Mouse (Mus musculus) kidney, postnatal 0 days (tissue): ENCODE results near the gene Gjb5. TPM values are rescaled to one million over a fixed set of nuclear protein-coding genes. Genes with fewer than 3 reads are reported as not detected.
A peak's percentile ranks its signal among the peaks of the same experiment; 100 is the strongest.

Source experiments
- ATAC-seq: fragments of 200-750 bp; cut with Nextera tagmentation; replicated peaks from 2 replicates; pipeline ENCODE4 v1.8.0; 2017; ENCODE audit warnings: low read depth, moderate number of reproducible peaks, moderate TSS enrichment, moderate library complexity; ENCODE audit not compliant: low FRiP score
- DNase-seq: peaks from one replicate; pipeline ENCODE4 v3.0.0-alpha.2; 2016; ENCODE audit warnings: low spot score
- H3K27ac ChIP-seq: fragments of 300-500 bp; sonication (generic); 2 replicates; pipeline ENCODE4 v1.5.1; 2014; ENCODE audit warnings: mild to moderate bottlenecking
- H3K27me3 ChIP-seq: fragments of 300-500 bp; sonication (generic); 2 replicates; pipeline ENCODE4 v1.6.1; 2014; ENCODE audit warnings: low read length, mixed read lengths; ENCODE audit not compliant: insufficient read depth
- H3K36me3 ChIP-seq: fragments of 300-500 bp; sonication (generic); 2 replicates; pipeline ENCODE4 v1.6.1; 2014; ENCODE audit warnings: low read length, mixed read lengths; ENCODE audit not compliant: insufficient read depth
- H3K4me1 ChIP-seq: fragments of 300-500 bp; sonication (generic); replicated peaks from 2 replicates; pipeline ENCODE4 v1.6.1; 2014; ENCODE audit warnings: antibody characterized with exemption, low read length, mixed read lengths; ENCODE audit not compliant: insufficient read depth
- H3K4me2 ChIP-seq: fragments of 300-500 bp; sonication (generic); 2 replicates; pipeline ENCODE4 v1.6.1; 2014; ENCODE audit warnings: mild to moderate bottlenecking, low read length, moderate library complexity, mixed read lengths
- H3K4me3 ChIP-seq: fragments of 300-500 bp; sonication (generic); replicated peaks from 2 replicates; pipeline ENCODE4 v1.5.1; 2014; ENCODE audit warnings: low read depth, low read length
- H3K9ac ChIP-seq: fragments of 300-500 bp; sonication (generic); 2 replicates; pipeline ENCODE4 v1.6.1; 2014; ENCODE audit warnings: low read depth, low read length
- H3K9me3 ChIP-seq: fragments of 300-500 bp; sonication (generic); replicated peaks from 2 replicates; pipeline ENCODE4 v1.6.1; 2016; ENCODE audit warnings: low read length, inconsistent platforms, mixed read lengths
- CTCF ChIP-seq: IDR thresholded peaks from 2 replicates; pipeline ENCODE4 v1.5.1; 2016; ENCODE audit warnings: antibody characterized with exemption, low read depth, mild to moderate bottlenecking, moderate library complexity
- WGBS: fragments of 180-500 bp; shearing (Covaris S2); extraction: QIAGEN DNeasy Blood & Tissue Kit; methylation state at CpG from one replicate; pipeline ENCODE4 v1.1.7; 2014; 5-methylcytosine and 5-hydroxymethylcytosine counted together
- polyA plus RNA-seq: library from polyadenylated mRNA; unstranded; fragments of >200 nt; fragmentation: Nextera tagmentation; extraction: Ambion mirVana; gene quantifications from 2 replicates; pipeline ENCODE4 v1.2.1, GENCODE M21; 2015

Gjb5 gene
- polyA plus RNA-seq, 1 experiment from 2014 or later: 1.3 TPM

DNA sequence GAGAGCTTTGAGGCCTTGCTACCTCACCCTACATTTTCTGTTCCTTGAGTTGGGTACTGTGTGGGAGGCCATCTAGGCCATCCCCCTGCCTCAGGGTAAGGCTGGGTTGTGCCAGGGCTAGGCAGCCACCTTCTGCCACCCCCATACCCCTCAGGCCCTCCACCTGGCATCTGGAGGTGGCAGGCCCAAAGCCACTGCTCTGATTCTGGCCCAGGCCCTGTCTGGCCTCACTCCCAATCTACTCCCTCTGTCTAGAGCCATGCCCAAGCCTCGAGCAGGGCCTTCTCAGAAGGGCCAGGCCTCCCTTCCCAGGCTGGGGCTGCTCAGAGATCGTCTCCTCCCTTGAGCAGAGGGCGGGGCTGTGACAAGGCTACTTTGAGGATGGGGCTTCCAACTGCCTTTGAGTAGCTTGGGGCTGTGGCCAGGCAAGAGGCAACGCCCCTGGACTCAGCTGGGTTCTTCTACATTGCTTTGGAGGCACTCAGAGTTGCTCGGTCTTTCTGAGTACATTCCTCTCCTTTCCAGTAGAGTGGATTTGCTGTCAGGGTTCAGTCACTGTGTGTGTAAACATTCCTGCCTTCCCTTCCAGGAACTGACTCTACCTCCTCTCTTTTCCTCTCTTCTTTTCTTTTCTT, 23.0 kb downstream of the Gjb5 start:
- no peaks in the 10 kb centered on the region for H3K9me3 ChIP-seq
- no peaks in the 10 kb centered on the region; the same call in 1 of the 2 replicates for H3K4me1 ChIP-seq
- DNase-seq (no peak), ATAC-seq (no peak)
- no peak for TF ChIP-seq CTCF
- no peak overlapping the region for H3K4me2 ChIP-seq
- H3K27ac ChIP-seq: no peak overlapping the region
- no peak overlapping the region for H3K9ac ChIP-seq
- H3K36me3 ChIP-seq: no peaks in the 10 kb centered on the region
- 38% methylated on average over 5 of the region's 5 CpGs for whole genome bisulfite sequencing
- H3K27me3 ChIP-seq: peaks cover 19% of the 10 kb centered on the region; the same call in 1 of the 2 replicates
- H3K4me3 ChIP-seq: no peak overlapping the region

DNA sequence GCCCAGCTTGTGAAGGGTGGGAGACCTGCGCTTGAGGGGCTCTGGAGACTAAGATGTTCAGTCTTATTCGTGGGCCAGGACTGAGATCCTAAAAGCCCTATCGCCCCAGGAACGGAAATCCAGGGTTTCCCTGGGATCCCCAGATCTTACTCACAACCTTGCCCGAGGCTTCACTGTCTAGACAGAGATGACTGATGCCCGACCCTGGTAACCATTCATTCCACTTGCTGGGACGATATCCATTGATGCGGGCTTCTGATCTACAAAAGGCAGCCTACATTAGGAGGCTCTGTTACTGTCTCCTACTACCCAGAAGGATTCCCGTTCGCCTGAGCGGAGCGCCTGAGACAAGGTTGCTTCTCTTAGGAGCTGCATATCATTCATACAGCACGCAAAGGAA, 26.8 kb downstream of the Gjb5 start:
- ATAC-seq: no peak
- H3K27ac ChIP-seq: no peak overlapping the region
- WGBS: 29% methylated on average over 13 of the region's 13 CpGs
- H3K36me3 ChIP-seq: no peaks in the 10 kb centered on the region
- peaks cover 21% of the 10 kb centered on the region; the same call in 1 of the 2 replicates for H3K27me3 ChIP-seq
- H3K4me3 ChIP-seq: no peak overlapping the region
- no peak for DNase-seq
- no peaks in the 10 kb centered on the region for H3K9me3 ChIP-seq
- no peaks in the 10 kb centered on the region; the same call in 1 of the 2 replicates for H3K4me1 ChIP-seq
- no peak for TF ChIP-seq CTCF
- no peak overlapping the region for H3K9ac ChIP-seq
- H3K4me2 ChIP-seq: no peak overlapping the region

DNA sequence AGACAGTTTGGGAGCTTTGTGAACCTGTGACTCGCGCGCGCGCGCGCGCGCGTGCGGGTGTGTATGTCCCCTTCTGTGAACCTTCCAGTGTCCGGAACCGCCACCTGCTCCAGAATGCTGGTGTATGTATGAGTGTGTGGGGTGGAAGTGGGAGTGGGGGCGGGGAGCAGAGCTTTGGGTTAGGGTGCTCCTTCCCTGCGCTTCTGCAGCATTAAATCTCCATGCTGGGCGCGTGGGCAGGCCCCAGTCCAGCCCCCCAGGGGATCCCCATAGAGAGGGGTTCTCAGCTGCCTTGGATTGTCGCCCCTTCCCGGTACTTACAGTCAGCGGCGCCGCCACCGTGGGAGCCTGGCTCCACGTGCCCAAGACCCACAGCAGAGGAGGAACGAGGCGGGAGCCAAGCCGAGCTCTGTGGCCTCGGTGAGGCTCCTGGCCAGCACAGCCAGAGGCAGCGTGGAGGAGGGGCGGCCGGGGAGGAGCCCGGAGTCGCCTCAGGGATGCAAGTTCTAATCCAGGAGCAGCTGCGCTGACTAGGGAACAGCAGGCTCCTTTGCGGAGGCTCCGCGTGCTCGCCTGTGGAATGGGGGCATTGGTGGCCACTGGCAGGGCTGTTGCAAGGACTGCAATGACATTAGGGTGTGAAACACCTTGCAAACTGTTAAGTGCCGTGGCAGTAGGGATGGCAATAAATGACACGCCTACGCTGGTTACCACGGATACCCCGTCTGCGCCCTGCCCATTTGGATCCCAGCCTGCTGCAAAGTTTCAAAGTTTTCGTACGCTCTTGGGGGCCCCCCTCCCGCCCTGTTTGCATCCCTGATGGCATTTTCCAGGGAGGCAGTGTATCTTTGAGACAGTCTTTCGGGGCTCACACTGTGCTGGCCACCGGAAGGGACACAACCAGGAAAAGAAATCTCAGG, 27.5 kb downstream of the Gjb5 start, which contains the start of gene Gjb3:
Gene Gjb3 (minus strand): TSS at position 664 of the 920 bp plus-strand sequence.
- no peak within 1 kb of the TSS for H3K9ac ChIP-seq
- ATAC-seq: no peak
- peak within 1 kb of the TSS; percentile 44 for H3K4me2 ChIP-seq
- H3K9me3 ChIP-seq: no peaks in the 10 kb centered on the region
- H3K4me1 ChIP-seq: no peaks in the 10 kb centered on the region; the same call in 1 of the 2 replicates
- DNase-seq: no peak
- WGBS: 1% methylated on average over 49 of the region's 49 CpGs
- no peak within 1 kb of the TSS for H3K27ac ChIP-seq
- H3K27me3 ChIP-seq: peaks cover 24% of the 10 kb centered on the region
- H3K4me3 ChIP-seq: peak within 1 kb of the TSS; percentile 20; the same call in 1 of the 2 replicates
- no peaks in the 10 kb centered on the region for H3K36me3 ChIP-seq
- no peak for TF ChIP-seq CTCF

DNA sequence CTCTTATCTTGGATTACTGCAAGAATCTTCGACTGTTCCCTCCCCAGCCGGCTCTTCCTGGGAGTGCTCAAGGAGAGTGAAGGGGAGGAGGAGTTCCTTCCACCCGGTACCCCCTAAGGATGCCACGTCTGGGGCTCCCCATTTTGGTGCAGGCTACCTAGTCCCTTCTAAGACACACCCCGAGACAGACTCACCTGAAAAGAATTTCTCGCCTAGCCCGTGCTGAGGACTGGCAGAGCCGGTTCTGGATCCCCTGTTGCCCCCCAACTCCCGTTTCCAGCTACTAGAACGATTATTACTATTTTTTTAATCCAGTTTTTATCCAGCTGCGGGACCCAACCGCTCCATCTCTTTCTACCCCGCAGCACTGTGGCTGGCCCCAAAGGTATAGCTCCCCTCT, 28.2 kb downstream of the Gjb5 start:
- ATAC-seq: no peak
- H3K4me1 ChIP-seq: no peaks in the 10 kb centered on the region; the same call in 1 of the 2 replicates
- no peak for TF ChIP-seq CTCF
- H3K9me3 ChIP-seq: no peaks in the 10 kb centered on the region
- H3K4me3 ChIP-seq: 0 out of 2 replicates have a peak overlapping the region, but pooled peaks have one; percentile 20
- H3K27me3 ChIP-seq: peaks cover 24% of the 10 kb centered on the region
- under 1% methylated on average over 13 of the region's 13 CpGs for WGBS
- H3K9ac ChIP-seq: no peak overlapping the region
- peak overlapping the region; percentile 44 for H3K4me2 ChIP-seq
- no peaks in the 10 kb centered on the region for H3K36me3 ChIP-seq
- DNase-seq: no peak
- no peak overlapping the region for H3K27ac ChIP-seq

GRCm38 (mm10) chr4:127329046-127329445, 28.9 kb downstream of the Gjb5 start:
- Histone ChIP-seq H3K4me3 (no peak overlapping the region), H3K4me2 (no peak overlapping the region), H3K9ac (no peak overlapping the region), H3K9me3 (no peaks in the 10 kb centered on the region), H3K27me3 (peaks cover 24% of the 10 kb centered on the region), H3K4me1 (no peaks in the 10 kb centered on the region; the same call in 1 of the 2 replicates), H3K27ac (no peak overlapping the region), H3K36me3 (no peaks in the 10 kb centered on the region)
- WGBS: 6% methylated on average over 3 of the region's 3 CpGs
- DNase-seq (no peak), ATAC-seq (no peak)
- no peak for TF ChIP-seq CTCF

DNA sequence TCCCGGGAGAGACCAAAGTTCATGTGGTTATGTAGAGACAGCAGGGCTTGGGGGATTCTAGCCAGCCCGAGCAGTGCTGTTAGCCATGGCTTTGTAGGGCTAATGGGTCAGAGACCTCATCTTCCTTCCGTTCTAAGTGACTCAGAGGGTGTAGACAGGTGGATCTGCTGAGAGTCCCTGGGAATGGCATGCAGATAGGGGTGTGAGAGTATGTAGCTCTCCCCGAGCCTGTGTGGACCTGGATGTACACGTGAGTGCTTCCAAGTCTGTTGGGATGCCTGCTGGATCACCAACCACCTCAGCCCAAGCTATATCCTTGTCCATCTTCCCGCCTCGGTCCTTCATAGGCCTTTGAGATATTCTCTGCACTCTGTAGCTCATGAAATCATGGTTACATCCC, 29.6 kb downstream of the Gjb5 start:
- WGBS: 61% methylated on average over 7 of the region's 7 CpGs
- Histone ChIP-seq H3K9ac (no peak overlapping the region), H3K9me3 (no peaks in the 10 kb centered on the region), H3K4me2 (no peak overlapping the region), H3K36me3 (no peaks in the 10 kb centered on the region), H3K27me3 (peaks cover 24% of the 10 kb centered on the region), H3K4me1 (no peaks in the 10 kb centered on the region; the same call in 1 of the 2 replicates), H3K4me3 (no peak overlapping the region), H3K27ac (no peak overlapping the region)
- ATAC-seq (no peak), DNase-seq (no peak)
- no peak for TF ChIP-seq CTCF
